Mouse (Mus musculus) heart, adult 2 months (tissue): Measurements from ENCODE around the gene Sdk2.

Experiments
- CTCF ChIP-seq: fragments of 200-600 bp; IDR thresholded peaks from 2 replicates; pipeline ENCODE4 v1.8.1; 2022; ENCODE audit warnings: antibody characterized with exemption, mild to moderate bottlenecking, moderate library complexity
- EP300 ChIP-seq: fragments of 200-500 bp; IDR thresholded peaks from 2 replicates; pipeline ENCODE4 v1.6.1; 2011; ENCODE audit warnings: low read depth, low read length, control low read depth; ENCODE audit not compliant: insufficient read depth
- POLR2A ChIP-seq: fragments of 200-500 bp; IDR thresholded peaks from 2 replicates; pipeline ENCODE4 v1.6.1; 2011; ENCODE audit warnings: mild to moderate bottlenecking, low read depth, low read length, control low read depth; ENCODE audit not compliant: insufficient read depth

DNA sequence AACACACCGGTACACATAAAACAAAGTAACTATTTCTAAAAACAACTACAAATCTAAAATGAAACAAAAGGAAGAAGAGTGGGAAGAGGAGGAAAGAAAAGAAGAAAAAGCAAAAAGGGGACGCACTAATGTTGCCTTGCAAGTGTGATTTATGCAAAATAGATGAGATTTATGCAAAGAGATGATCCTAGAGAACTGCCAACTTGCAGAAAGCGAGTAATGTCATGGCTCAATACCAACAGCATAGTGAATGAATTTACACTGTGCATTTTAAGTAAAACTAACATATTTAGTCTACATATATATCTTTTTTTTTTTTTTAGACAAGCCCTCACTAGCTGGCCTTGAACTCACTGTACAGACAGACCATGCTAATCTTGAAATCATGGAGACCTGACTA lies 292.1 kb downstream of the Sdk2 start:
- TF ChIP-seq CTCF (no peak), EP300 (no peak), POLR2A (no peak)
